Mouse (Mus musculus) liver, embryonic 14.5 days (tissue): Measurements from ENCODE around the gene Mrps35. TPM values are rescaled to one million over a fixed set of nuclear protein-coding genes. Genes with fewer than 3 reads are reported as not detected.

Source experiments
- ATAC-seq: fragments of 200-750 bp; cut with Nextera tagmentation; 2 replicates; pipeline ENCODE4 v1.8.0; 2017; ENCODE audit warnings: moderate number of reproducible peaks, mild to moderate bottlenecking, moderate library complexity; ENCODE audit not compliant: insufficient read depth
- DNase-seq, 3 experiments: peaks; one replicate each; pipeline ENCODE4 v3.0.0-alpha.2; 2012 to 2013; ENCODE audit warnings: low read depth in 3 of 3, low spot score in 3 of 3
- H3K27ac ChIP-seq: fragments of 300-500 bp; sonication (generic); 2 replicates; pipeline ENCODE4 v1.5.1; 2014; ENCODE audit warnings: moderate library complexity, mild to moderate bottlenecking, control low read depth, inconsistent platforms
- H3K27me3 ChIP-seq: fragments of 300-500 bp; sonication (generic); 2 replicates; pipeline ENCODE4 v1.6.1; 2014; ENCODE audit warnings: mild to moderate bottlenecking, low read length, moderate library complexity; ENCODE audit not compliant: control insufficient read depth, insufficient read depth
- H3K36me3 ChIP-seq: fragments of 300-500 bp; sonication (generic); replicated peaks from 2 replicates; pipeline ENCODE4 v1.6.1; 2014; ENCODE audit warnings: low read depth; ENCODE audit not compliant: control insufficient read depth, insufficient read depth
- H3K4me1 ChIP-seq, 2 experiments: fragments of 200-500 bp in 1 of 2; fragments of 300-500 bp in 1 of 2; sonication (generic) in 1 of 2; replicated peaks; 2 replicates each; pipeline ENCODE4 v1.6.1; 2012 to 2014; ENCODE audit warnings: antibody characterized with exemption in 1 of 2, inconsistent platforms in 1 of 2, low read length in 1 of 2; ENCODE audit not compliant: control insufficient read depth in 2 of 2, insufficient read depth in 2 of 2
- H3K4me2 ChIP-seq: fragments of 300-500 bp; sonication (generic); 2 replicates; pipeline ENCODE4 v1.6.1; 2014; ENCODE audit warnings: low read depth, mild to moderate bottlenecking, control low read depth, moderate library complexity
- H3K4me3 ChIP-seq, 2 experiments: fragments of 200-500 bp in 1 of 2; fragments of 300-500 bp in 1 of 2; sonication (generic) in 1 of 2; 2 replicates each; pipeline ENCODE4 v1.5.1; 2012 to 2014; ENCODE audit warnings: low read depth in 2 of 2, low read length in 2 of 2, mild to moderate bottlenecking in 2 of 2, control low read depth in 1 of 2, inconsistent platforms in 1 of 2, moderate library complexity in 1 of 2; ENCODE audit not compliant: insufficient read depth in 1 of 2
- H3K9ac ChIP-seq: fragments of 300-500 bp; sonication (generic); replicated peaks from 2 replicates; pipeline ENCODE4 v1.6.1; 2014; ENCODE audit warnings: mild to moderate bottlenecking, control low read depth, moderate library complexity
- H3K9me3 ChIP-seq: fragments of 300-500 bp; sonication (generic); 2 replicates; pipeline ENCODE4 v1.6.1; 2016; ENCODE audit warnings: low read length, mixed read lengths; ENCODE audit not compliant: control insufficient read depth
- CTCF ChIP-seq: IDR thresholded peaks from 2 replicates; pipeline ENCODE4 v1.5.1; 2016; ENCODE audit warnings: antibody characterized with exemption, low read depth, control low read depth
- EP300 ChIP-seq: IDR thresholded peaks from 2 replicates; pipeline ENCODE4 v1.6.1; 2016; ENCODE audit warnings: antibody characterized with exemption, low read depth
- WGBS: fragments of 180-500 bp; shearing (Covaris S2); extraction: QIAGEN DNeasy Blood & Tissue Kit; methylation state at CpG from one replicate; pipeline ENCODE4 v1.1.7; 2014; ENCODE audit not compliant: insufficient replicate concordance; 5-methylcytosine and 5-hydroxymethylcytosine counted together
- polyA plus RNA-seq, 2 experiments: library from polyadenylated mRNA; depleted of rRNA in 1 of 2; stranded (reverse) in 1 of 2; unstranded in 1 of 2; fragments of >200 nt; fragmentation: Nextera tagmentation in 1 of 2; extraction: Ambion mirVana in 1 of 2; gene quantifications; 2 replicates each; pipeline versions ENCODE4 v1.2.1 to v1.2.3; 2012 to 2014

Mrps35 gene
- polyA plus RNA-seq, 2 experiments: 20.1 to 60.9 TPM

DNA sequence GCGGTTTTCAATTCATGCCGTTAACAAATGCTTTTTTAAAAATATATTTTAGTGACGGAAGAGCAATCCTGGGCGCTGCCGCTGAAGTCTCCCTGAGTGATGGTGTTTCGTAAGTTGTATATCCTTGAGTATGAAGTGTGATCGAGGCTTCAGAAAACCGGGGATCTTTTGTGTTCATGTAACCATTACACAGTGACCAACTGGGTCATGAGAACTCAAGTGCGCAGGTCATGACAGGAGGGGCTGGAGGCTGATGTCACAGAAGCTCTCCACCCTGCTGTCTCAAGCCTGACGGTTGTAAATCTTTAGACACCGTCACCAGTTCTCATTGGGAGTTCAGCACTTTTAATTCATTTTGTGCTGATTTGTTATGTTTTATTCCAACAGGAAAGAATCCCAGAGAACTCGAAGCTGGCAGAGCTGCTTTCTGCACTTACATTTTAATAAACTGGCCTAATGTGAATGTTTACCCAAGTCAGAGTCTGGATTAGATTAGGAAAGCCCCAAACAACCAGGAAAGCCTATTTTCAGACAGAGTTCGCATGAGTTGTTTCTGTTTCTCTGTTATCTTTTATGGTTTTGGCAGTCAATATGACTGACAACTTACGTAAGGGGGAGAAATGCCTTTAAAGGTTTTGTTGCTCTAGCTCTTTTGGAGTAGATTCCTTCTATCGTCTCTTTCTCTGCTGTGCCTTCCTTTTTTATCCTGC is 31.6 kb upstream of the Mrps35 start:
- Histone ChIP-seq H3K36me3 (no peaks in the 10 kb centered on the region), H3K9ac (no peak overlapping the region), H3K4me1 (no peaks in the 10 kb centered on the region), H3K4me3 (no peak overlapping the region), H3K4me2 (no peak overlapping the region), H3K27me3 (no peaks in the 10 kb centered on the region), H3K27ac (no peak overlapping the region), H3K9me3 (no peaks in the 10 kb centered on the region)
- TF ChIP-seq CTCF: no peak
- TF ChIP-seq EP300: no peak
- DNase-seq (no peak), ATAC-seq (no peak)
- 72% methylated on average over 15 of the region's 15 CpGs for WGBS

DNA sequence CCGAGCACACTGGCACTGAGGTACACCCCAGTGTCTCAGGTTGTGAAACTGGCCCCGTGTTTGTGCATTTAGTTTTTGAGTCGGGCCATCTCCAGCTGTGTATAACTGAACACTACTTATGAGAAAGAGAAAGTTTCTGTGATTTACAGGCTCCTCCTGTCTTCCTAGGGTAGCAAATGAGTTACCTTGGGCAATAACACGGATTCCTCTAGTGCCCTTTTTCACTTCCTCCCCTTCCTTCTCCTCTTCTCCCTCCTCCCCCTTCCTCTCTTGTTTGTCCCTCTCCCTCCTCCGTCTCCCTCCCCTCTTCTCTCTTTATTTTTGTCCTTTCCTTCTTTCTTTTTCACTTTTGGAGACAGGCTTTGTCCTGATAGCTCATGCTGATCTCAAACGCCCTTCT is 31.0 kb upstream of the Mrps35 start:
- no peak overlapping the region for H3K4me3 ChIP-seq
- H3K4me1 ChIP-seq: no peaks in the 10 kb centered on the region
- no peaks in the 10 kb centered on the region for H3K9me3 ChIP-seq
- TF ChIP-seq EP300 (no peak), CTCF (no peak)
- DNase-seq: no peak
- ATAC-seq: no peak
- no peak overlapping the region for H3K27ac ChIP-seq
- H3K27me3 ChIP-seq: no peaks in the 10 kb centered on the region
- H3K4me2 ChIP-seq: no peak overlapping the region
- no peaks in the 10 kb centered on the region for H3K36me3 ChIP-seq
- H3K9ac ChIP-seq: no peak overlapping the region
- WGBS: 57% methylated on average over 6 of the region's 6 CpGs

DNA sequence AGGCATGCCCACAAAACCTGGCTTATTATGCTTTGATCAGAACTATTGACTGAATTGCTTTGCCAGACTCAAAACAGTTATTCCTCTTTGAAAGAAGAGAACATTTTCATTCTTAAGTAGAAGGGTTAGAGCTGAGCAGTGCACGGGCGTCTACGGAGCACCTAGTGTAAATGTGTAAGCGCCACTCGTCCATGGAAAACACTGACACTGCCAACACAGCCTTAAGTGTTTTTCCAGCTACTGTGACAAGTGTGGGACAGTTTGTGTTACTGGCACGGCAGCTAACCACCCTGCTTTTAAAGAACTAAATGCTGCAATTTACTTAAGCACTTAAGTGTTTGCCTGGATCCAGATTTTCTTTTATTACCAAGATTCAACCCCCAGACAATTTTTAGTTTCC is 30.6 kb upstream of the Mrps35 start:
- no peak for DNase-seq
- no peak overlapping the region for H3K9ac ChIP-seq
- H3K4me3 ChIP-seq: no peak overlapping the region
- H3K4me1 ChIP-seq: no peaks in the 10 kb centered on the region
- no peak overlapping the region for H3K27ac ChIP-seq
- no peak for ATAC-seq
- H3K27me3 ChIP-seq: no peaks in the 10 kb centered on the region
- no peak overlapping the region for H3K4me2 ChIP-seq
- H3K9me3 ChIP-seq: no peaks in the 10 kb centered on the region
- 61% methylated on average over 6 of the region's 6 CpGs for WGBS
- TF ChIP-seq EP300 (no peak), CTCF (no peak)
- H3K36me3 ChIP-seq: no peaks in the 10 kb centered on the region

DNA sequence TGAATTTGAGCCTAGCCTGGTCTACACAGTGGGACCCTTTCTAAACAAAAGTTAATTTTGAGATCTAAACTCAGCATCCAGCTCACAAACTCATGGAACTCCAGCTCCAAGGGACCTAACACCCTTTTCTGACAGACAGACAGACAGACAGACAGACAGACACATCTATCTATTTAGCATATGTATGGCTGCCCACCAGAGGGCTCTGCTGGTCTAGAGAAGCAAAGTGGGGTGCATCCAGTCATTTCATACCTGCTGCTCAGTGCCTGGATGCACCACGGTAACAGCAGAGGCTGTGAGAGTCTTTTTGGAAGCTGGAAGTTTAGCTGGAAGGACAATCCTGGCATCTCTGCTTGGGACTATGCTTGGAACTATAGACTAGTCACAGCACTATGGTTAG is 29.0 kb upstream of the Mrps35 start:
- ATAC-seq: no peak
- TF ChIP-seq CTCF (0 out of 2 replicates have a peak, but pooled peaks have one; percentile 19), EP300 (no peak)
- Histone ChIP-seq H3K4me2 (no peak overlapping the region), H3K36me3 (no peaks in the 10 kb centered on the region), H3K9ac (no peak overlapping the region), H3K27me3 (no peaks in the 10 kb centered on the region), H3K4me3 (no peak overlapping the region), H3K27ac (no peak overlapping the region), H3K4me1 (no peaks in the 10 kb centered on the region), H3K9me3 (no peaks in the 10 kb centered on the region)
- no peak for DNase-seq
- WGBS: 54% methylated on average over 1 of the region's 1 CpGs

DNA sequence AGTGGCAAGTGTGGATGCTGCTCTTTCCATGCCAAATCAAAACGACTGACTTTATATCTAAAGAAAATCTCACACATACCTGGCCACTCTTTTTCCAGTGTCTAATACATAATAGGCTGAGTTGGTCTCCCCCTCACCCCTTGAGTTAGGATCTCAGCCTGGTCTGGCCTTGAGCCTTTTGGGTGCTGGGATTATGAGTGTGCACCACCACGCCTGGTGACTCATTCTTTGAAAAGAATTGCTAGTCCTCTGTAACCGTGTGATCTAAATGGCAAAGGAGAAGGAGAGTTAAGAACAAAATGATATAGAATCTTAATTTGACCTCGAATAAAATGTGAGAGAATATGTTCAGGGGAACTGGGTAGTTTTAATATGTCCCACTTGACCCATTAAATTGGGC is 24.7 kb upstream of the Mrps35 start:
- TF ChIP-seq CTCF (no peak), EP300 (no peak)
- no peaks in the 10 kb centered on the region for H3K4me1 ChIP-seq
- no peak overlapping the region for H3K4me3 ChIP-seq
- ATAC-seq (no peak), DNase-seq (no peak)
- no peaks in the 10 kb centered on the region for H3K9me3 ChIP-seq
- 49% methylated on average over 4 of the region's 4 CpGs for WGBS
- H3K4me2 ChIP-seq: no peak overlapping the region
- no peak overlapping the region for H3K27ac ChIP-seq
- no peak overlapping the region for H3K9ac ChIP-seq
- H3K36me3 ChIP-seq: no peaks in the 10 kb centered on the region
- H3K27me3 ChIP-seq: no peaks in the 10 kb centered on the region
